Mouse (Mus musculus): Measurements from ENCODE around the gene Hccs. TPM values are rescaled to one million over a fixed set of nuclear protein-coding genes. Genes with fewer than 3 reads are reported as not detected.

Gene Hccs
- total and polyA plus RNA-seq, 3 experiments = 21.7 to 87.8 (median 40.0) TPM

- Histone ChIP-seq H3K4me1 (ENCODE audit: control insufficient read depth in 1 of 2, insufficient read depth in 2 of 2) (no peaks in the 10 kb centered on the region), H3K36me3 (replicated peaks in 1 of 2; ENCODE audit: control insufficient read depth in 1 of 2, insufficient read depth in 1 of 2, low read length in 1 of 2) (peaks cover 7 to 38% of the 10 kb centered on the region in 2 experiments), H3K9me3 (replicated peaks; ENCODE audit: low read length) (no peaks in the 10 kb centered on the region), H3K4me2 (ENCODE audit: insufficient read depth, low read depth, poor library complexity, severe bottlenecking) (no peak overlapping the region), H3K79me2 (replicated peaks; ENCODE audit: control insufficient read depth, extremely low read depth, insufficient read depth, poor library complexity, severe bottlenecking) (no peaks in the 10 kb centered on the region), H3K27me3 (replicated peaks) (no peaks in the 10 kb centered on the region), H3K4me3 (replicated peaks in 1 of 3; ENCODE audit: low read depth in 2 of 3, low read length in 2 of 3, poor library complexity in 1 of 3) (no peak overlapping the region), H3K27ac (ENCODE audit: insufficient read depth, low read depth) (no peak overlapping the region), H3K9ac (ENCODE audit: insufficient read depth, low read depth) (no peak overlapping the region)
- dilution Hi-C loops (cut with MboI; ENCODE audit: extremely low pct_ligation_motif_present, extremely low pct_unique_long_range_greater_than_20kb, low sequenced_read_pairs) (no loop called here), in situ Hi-C loops (cut with MboI; ENCODE audit: low pct_ligation_motif_present, low pct_unique_long_range_greater_than_20kb, low sequenced_read_pairs) (loop anchor here (10.0 kb wide), 1 partner anchor 364 kb away; no protein-coding TSS in a partner anchor)
- no peak for DNase-seq (ENCODE audit: extremely low read depth)
- TF ChIP-seq MAZ (IDR thresholded peaks at IDR 0.05; ENCODE audit: low read depth, low read length) = no peak
- TF ChIP-seq PAX5 (IDR thresholded peaks at IDR 0.05; ENCODE audit: low read length) = no peak
- TF ChIP-seq SIN3A (IDR thresholded peaks at IDR 0.05; ENCODE audit: low read length) = no peak
- TF ChIP-seq UBTF (IDR thresholded peaks at IDR 0.05; ENCODE audit: low read depth, low read length) = no peak
- TF ChIP-seq MXI1 (IDR thresholded peaks at IDR 0.05; ENCODE audit: low read depth, low read length) = no peak
- TF ChIP-seq CHD2 (IDR thresholded peaks at IDR 0.05; ENCODE audit: low read length) = no peak
- TF ChIP-seq IRF4 (IDR thresholded peaks at IDR 0.05; ENCODE audit: low read depth, low read length) = no peak
- no peak for TF ChIP-seq POLR2A (IDR thresholded peaks at IDR 0.05; ENCODE audit: low read depth, low read length)
Observed at GRCm38 (mm10) chrX:169308559-169308958, 11.6 kb downstream of the Hccs start.

GRCm38 (mm10) chrX:169303945-169304344 is 16.2 kb downstream of the Hccs start:
- no peak overlapping the region for H3K4me3 ChIP-seq (replicated peaks in 1 of 3; ENCODE audit: low read depth in 2 of 3, low read length in 2 of 3, poor library complexity in 1 of 3)
- H3K36me3 ChIP-seq (replicated peaks in 1 of 2; ENCODE audit: control insufficient read depth in 1 of 2, insufficient read depth in 1 of 2, low read length in 1 of 2) = peaks cover 0 to 15% of the 10 kb centered on the region in 2 experiments
- H3K4me2 ChIP-seq (ENCODE audit: insufficient read depth, low read depth, poor library complexity, severe bottlenecking) = no peak overlapping the region
- no peak overlapping the region for H3K9ac ChIP-seq (ENCODE audit: insufficient read depth, low read depth)
- dilution Hi-C loops (cut with MboI; ENCODE audit: extremely low pct_ligation_motif_present, extremely low pct_unique_long_range_greater_than_20kb, low sequenced_read_pairs) = no loop called here
- no peak overlapping the region for H3K27ac ChIP-seq (ENCODE audit: insufficient read depth, low read depth)
- no peaks in the 10 kb centered on the region for H3K79me2 ChIP-seq (replicated peaks; ENCODE audit: control insufficient read depth, extremely low read depth, insufficient read depth, poor library complexity, severe bottlenecking)
- no peaks in the 10 kb centered on the region for H3K27me3 ChIP-seq (replicated peaks)
- in situ Hi-C loops (cut with MboI; ENCODE audit: low pct_ligation_motif_present, low pct_unique_long_range_greater_than_20kb, low sequenced_read_pairs) = loop anchor here (10.0 kb wide), 1 partner anchor 359 kb away; no protein-coding TSS in a partner anchor
- TF ChIP-seq JUND (conservative IDR thresholded peaks at IDR 0.05; ENCODE audit: low read depth, low read length) (no peak), CHD1 (IDR thresholded peaks at IDR 0.05; ENCODE audit: low read depth, low read length) (no peak), ZKSCAN1 (IDR thresholded peaks at IDR 0.05; ENCODE audit: borderline replicate concordance, low read depth, low read length) (no peak), EP300 (IDR thresholded peaks at IDR 0.05; ENCODE audit: low read length) (no peak), IRF4 (IDR thresholded peaks at IDR 0.05; ENCODE audit: low read depth, low read length) (no peak), USF1 (IDR thresholded peaks at IDR 0.05; ENCODE audit: low read depth, low read length) (no peak), MAFK (IDR thresholded peaks at IDR 0.05; ENCODE audit: insufficient replicate concordance, low read length) (no peak), CTCF (conservative IDR thresholded peaks at IDR 0.05 in 1 of 2, IDR thresholded peaks at IDR 0.05 in 1 of 2; ENCODE audit: low read depth in 2 of 2, low read length in 2 of 2) (peak; percentile 16 to 52; a peak in 2 of 4 replicates), ZNF384 (IDR thresholded peaks at IDR 0.05; ENCODE audit: low read depth, low read length) (no peak), E2F4 (IDR thresholded peaks at IDR 0.05; ENCODE audit: insufficient replicate concordance, low read depth, low read length) (no peak), SIN3A (IDR thresholded peaks at IDR 0.05; ENCODE audit: low read length) (no peak), NELFE (IDR thresholded peaks at IDR 0.05; ENCODE audit: low read depth, low read length) (no peak), SMC3 (IDR thresholded peaks at IDR 0.05; ENCODE audit: low read depth, low read length) (peak; percentile 41), RAD21 (IDR thresholded peaks at IDR 0.05; ENCODE audit: low read depth, low read length) (peak; percentile 53), JUN (IDR thresholded peaks at IDR 0.05; ENCODE audit: insufficient read depth, low read depth, low read length) (no peak), TBP (conservative IDR thresholded peaks at IDR 0.05; ENCODE audit: low read depth, low read length) (no peak), MYC (IDR thresholded peaks at IDR 0.05; ENCODE audit: low read depth, low read length) (no peak), MAZ (IDR thresholded peaks at IDR 0.05; ENCODE audit: low read depth, low read length) (no peak), CHD2 (IDR thresholded peaks at IDR 0.05; ENCODE audit: low read length) (no peak), POLR2A (IDR thresholded peaks at IDR 0.05; ENCODE audit: low read depth, low read length) (no peak), KAT2A (IDR thresholded peaks at IDR 0.05; ENCODE audit: insufficient replicate concordance, low read length) (no peak), GABPA (IDR thresholded peaks at IDR 0.05; ENCODE audit: insufficient replicate concordance, low read depth, low read length) (no peak), MEF2A (IDR thresholded peaks at IDR 0.05; ENCODE audit: borderline replicate concordance, low read depth, low read length) (no peak), MAX (IDR thresholded peaks at IDR 0.05; ENCODE audit: low read length) (no peak)
- H3K9me3 ChIP-seq (replicated peaks; ENCODE audit: low read length) = no peaks in the 10 kb centered on the region
- peaks cover 0 to 6% of the 10 kb centered on the region in 2 experiments; a peak in 2 of 4 replicates for H3K4me1 ChIP-seq (ENCODE audit: control insufficient read depth in 1 of 2, insufficient read depth in 2 of 2)
- DNase-seq (ENCODE audit: extremely low read depth) = peak; percentile 44
